Mouse (Mus musculus): Measurements from ENCODE around the gene Scaper.

The Scaper gene

DNA sequence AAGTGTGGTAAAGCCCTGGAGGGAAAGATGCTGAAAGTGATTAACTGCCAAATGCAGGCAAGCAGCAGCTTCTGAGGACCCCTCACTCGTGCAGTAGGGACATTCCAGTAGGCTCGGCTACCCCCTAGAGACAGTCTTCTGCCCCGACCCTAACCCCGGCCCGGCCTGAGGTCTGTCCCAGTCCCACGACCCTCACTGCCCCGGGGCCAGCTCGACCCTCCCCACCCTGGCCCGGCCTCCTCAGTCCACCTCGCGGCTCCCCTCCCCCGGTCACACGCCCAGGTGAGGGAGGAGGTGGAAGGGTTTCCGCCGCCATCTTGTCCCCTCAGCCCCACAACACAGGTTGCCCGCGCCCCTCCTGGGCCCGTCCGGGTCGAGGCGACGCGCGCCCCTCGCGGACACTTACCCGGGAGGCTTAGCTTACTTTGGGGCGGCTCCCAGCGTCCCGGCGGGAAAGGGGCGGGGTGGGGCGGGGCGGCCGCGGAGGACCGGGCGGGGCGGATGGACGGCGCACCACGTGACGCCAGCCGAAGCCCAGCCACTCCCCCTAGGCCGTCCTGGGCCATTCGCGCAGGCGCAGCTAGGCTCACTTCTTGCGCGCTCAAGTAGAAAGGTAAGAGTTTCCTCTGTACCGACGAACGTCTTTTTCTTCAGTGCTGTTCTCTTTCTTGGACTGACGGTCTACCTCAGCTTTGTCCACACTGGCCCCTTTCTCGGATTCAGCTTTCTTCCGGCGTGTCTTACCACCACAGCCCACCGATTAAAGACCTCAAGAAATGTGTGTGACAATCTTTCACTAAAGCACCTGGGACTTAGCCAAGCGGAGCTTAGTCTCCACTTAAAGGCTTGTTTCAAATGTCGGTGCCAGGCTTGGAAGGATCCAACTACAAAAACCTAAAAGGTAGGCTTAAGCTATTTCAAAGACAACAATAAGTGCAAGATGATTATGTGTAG lies at the start of gene Scaper:
Scaper (minus strand) TSS at position 456 of the 954 bp plus-strand sequence.
- DNase-seq = peak; percentile 90 to 91

GRCm38 (mm10) chr9:55946819-55947218 lies 8.9 kb upstream of the Scaper start:
- peak; percentile 16 to 18 for DNase-seq

GRCm38 (mm10) chr9:55941356-55941755 lies 3.4 kb upstream of the Scaper start:
- no peak for DNase-seq

GRCm38 (mm10) chr9:55938618-55938985 lies 683 bp upstream of the Scaper start:
- no peak for DNase-seq

GRCm38 (mm10) chr9:55937224-55937663 lies 675 bp downstream of the Scaper start:
- no peak for DNase-seq

- no peak for DNase-seq
These were observed 5.4 kb downstream of the Scaper start for GRCm38 (mm10) chr9:55932482-55932881.

GRCm38 (mm10) chr9:55918579-55918978 lies 19.3 kb downstream of the Scaper start:
- DNase-seq = no peak

DNA sequence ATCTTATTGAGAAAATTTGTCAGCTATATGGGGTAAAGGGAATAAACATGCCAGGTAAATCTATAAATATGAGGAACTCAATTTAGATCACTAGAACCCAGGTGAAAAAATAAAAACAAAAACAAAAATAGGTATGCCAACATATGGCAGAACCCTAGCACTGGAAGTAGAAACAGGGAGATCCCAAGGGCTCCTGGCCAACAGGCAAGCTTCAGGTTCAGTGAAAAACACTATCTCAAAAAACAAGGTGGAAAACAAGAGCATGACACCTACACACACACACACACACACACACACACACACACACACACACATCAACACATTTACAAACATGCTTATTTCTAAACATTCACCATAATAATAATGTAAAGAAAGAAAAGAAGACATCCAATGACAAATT lies 21.2 kb downstream of the Scaper start:
- DNase-seq = no peak

DNA sequence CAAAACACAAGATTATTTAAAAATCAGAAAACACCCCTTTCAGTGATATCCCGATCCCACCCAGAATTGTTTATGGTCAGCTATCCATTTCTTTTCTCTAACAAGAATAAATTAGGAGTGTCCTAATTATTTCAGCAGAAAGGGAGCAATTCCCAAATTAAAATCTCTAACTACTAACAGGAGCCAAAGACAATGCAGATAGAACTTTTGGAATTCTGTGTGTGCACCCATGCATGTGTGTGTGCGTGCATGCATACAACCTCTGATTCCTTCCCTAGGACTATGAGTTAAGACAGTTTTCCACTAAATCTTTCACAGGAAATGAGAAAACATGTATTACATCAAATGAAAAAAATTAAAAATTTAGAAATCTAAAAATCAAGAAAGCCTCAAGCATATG lies 26.4 kb downstream of the Scaper start:
- no peak for DNase-seq

GRCm38 (mm10) chr9:55902964-55903363 lies 35.0 kb downstream of the Scaper start:
- no peak for DNase-seq

- no peak for DNase-seq
These were observed 36.3 kb downstream of the Scaper start for GRCm38 (mm10) chr9:55901588-55901987.

- DNase-seq = no peak
These were observed 37.4 kb downstream of the Scaper start for GRCm38 (mm10) chr9:55900531-55900930.

DNA sequence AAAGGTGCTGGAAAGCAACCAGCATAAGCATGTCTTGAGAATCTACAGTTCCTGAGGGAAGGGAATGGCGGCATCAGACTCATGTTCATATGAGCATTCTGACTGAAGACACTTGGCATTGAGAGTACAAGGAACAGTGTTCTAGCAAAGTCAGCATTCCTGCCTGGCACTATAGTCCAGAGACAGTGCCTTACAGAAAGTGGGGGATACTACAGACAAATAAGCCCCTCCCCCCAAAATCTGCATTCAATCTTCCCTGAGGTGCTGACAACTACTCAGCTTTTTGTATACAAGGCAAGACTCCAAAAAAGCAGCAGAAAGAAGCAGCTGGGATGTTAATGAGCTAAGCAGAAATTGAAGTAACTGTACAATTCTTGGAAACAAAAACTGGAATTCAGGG lies 59.9 kb downstream of the Scaper start:
- DNase-seq = no peak

DNA sequence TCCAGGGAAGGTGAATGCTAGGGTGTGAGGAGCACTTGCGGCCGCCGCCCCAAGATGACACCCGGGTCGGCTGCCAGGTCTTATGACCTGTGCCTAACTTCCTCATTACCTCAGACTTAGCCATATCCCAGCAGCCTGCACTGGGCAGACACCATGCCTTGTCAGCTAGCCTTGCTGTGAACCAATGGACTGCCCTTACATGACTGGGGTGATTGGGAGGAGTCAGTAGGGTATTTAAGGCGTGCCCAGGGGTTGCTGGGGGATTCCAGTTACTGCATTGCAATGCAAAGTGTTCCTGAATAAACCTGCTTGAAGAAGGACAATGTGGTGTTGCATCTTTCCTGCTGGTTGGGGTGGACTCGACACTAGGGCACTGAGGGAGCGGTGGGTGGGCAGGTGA lies 148.5 kb downstream of the Scaper start:
- DNase-seq = no peak

DNA sequence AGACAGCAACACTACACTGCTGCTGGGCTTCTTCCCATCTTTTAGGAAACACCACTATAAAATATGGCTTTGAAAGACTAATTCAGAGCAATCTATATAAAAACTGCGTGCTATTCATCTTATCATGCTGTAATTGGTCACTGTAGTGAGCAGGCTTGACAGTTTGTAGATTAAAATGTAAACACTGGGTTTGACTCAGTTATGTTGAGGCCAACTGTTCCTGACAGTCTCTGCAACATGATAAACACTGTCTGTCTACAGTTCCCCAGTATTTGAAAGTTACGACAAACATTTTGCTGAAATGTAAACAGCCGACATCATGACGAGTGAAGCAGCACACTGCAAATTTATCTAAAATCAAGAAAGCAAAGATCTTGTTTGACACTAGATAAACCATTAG lies 225.9 kb downstream of the Scaper start:
- no peak for DNase-seq

DNA sequence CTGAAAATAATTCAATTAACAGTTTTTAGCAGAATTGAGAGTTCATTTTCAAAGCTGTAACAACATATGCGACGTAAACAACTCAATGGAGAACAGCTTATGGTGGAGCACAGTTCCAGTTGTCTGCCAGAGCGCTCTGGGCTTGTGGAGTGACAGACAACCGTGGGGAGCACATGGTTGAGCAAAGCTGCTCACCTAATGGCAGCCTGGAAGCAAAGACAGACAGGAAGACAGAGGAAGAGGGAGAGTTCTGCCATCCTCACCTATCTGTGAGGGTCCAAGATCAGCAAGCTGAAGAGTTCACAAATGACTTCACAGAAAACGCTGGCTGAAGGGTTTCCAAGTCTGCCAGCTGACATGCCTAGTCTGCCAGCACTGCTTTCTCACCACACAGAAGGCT lies 227.4 kb downstream of the Scaper start:
- DNase-seq = no peak

GRCm38 (mm10) chr9:55706603-55707002 lies 231.3 kb downstream of the Scaper start:
- DNase-seq = no peak

DNA sequence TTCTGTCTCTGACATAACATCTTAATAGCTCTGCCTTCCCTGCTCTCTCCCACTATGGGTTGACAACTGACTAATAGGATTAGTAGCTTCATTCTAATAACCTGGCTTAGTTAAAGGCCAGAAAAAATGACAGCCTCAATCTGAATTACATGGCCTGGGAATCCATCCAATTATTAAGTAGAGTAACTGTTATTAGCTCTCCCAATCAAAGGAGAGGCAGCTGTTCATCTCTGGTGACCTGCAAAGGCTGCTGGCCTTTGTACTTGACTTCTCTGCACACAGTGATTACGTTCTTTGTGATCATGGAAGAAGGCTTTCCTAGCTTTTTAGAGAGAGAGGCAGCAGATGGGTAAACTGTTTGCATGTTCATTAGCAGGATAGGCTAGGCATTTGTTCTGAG lies 242.6 kb downstream of the Scaper start:
- DNase-seq = no peak

- no peak for DNase-seq
These were observed 260.8 kb downstream of the Scaper start for GRCm38 (mm10) chr9:55677099-55677498.

DNA sequence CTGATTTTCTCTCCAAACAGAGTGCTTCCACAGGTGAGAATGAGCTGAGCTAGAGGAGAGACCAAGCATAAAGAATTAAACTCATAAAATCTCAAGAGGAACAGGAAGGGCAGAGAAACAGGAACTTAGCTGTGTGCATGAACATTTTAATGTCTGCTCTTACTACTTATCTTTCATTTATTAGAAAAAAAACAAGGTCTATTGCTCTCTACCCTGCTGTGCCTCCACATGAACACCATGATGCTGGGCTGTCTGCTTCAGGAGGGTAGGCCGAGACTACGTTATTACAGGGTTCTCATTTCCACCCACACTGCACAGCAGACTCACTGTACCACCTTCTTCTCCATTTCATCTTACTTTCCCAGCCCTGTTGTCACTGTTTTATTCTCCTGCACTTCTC lies 291.5 kb downstream of the Scaper start:
- DNase-seq = no peak

DNA sequence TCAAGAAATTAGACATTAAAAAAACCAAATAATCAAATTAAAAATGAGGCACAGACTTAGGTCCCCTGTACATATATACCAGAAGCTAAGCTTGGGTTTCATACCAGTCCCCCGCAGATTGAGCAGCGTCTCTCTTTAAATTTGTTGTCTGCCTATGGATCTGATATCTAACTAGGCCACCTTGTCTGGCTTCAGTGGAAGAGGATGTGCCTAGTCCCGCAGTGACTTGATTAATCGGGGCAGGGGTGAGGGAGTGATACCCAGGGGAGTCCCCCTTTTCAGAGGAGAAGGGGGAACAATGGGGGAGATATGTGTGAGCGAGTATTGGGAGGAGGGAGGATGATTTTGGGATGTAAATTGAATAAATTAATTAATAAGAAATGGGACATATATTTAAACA lies 310.9 kb downstream of the Scaper start:
- DNase-seq = no peak

- peak in 1 of 2 experiments; percentile 4 for DNase-seq
These were observed 323.2 kb downstream of the Scaper start for GRCm38 (mm10) chr9:55614711-55615110.

DNA sequence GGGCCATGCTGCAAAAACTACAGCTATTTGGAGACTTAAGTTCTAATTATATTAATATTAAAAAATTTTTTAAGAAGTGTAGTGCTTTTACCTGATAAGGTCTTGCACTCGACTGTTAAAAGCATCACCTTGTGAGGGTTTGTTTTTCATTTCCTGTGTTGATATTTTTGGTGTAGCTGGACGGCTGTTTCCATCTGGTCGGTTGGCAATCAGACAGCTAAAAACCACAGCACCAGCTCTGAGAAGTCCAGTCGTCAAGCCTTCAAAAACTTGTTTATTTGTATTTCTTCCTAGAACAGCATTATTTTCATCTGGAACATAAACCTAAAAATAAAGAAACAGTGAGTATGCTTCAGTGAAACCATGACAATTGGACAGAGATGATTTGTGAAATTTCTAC lies 328.2 kb downstream of the Scaper start:
- DNase-seq = peak in 1 of 2 experiments; percentile 4

DNA sequence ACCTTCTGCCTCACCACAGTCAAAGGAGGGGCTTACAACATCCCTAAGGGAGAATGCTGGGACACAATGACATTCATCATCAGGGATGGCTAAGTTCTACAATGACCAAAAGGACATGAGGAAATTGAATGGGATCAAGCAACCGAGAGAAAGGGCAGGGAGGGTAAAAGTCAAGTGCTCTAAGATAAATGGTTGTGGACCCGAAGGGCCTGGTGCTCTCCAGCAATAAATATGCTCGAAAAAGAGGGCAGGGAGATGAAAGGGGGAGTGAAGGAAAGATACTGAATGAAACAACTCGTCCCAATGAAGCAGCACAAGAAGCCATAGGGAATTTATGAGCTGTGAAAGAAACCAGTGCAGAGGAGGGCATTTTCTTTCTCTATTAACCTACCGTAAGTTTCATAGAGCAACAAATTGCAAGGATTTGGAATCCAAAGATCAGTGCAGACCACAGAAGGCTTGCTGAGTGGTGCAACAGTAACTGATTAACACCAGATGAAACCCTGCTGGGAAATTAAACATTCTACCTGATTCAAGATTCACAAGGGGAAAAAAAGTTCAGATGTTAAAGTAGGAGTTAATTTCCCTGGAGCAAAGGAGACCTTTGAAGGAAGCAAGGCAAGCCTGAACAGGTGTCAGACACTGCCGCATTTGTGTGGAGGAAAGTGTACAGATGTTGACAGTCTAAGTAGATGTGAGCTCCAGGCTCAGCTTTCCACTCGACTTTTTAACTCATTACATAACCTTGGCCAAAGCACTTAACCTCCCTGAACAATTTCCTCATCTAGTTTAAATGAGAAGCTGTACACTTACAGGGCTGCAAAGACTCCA lies 329.0 kb downstream of the Scaper start:
- peak in 1 of 2 experiments; percentile 13 for DNase-seq
